Mouse (Mus musculus) brown adipose tissue, adult 24 weeks (tissue): ENCODE data around the gene Vmn1r233. TPM values are rescaled to one million over a fixed set of nuclear protein-coding genes. Genes with fewer than 3 reads are reported as not detected.

Experiments used
- polyA plus RNA-seq: library from polyadenylated mRNA; stranded (reverse); fragments of >200 nt; gene quantifications from 2 replicates; pipeline ENCODE4 v1.2.4, GENCODE M21; 2012; ENCODE audit not compliant: missing spikeins, insufficient read depth, insufficient read length

The Vmn1r233 gene
- polyA plus RNA-seq, 1 experiment = not detected

Other genes starting within 250 kb of the Vmn1r233 start
- gene Vmn1r228, start 210.3 kb downstream of the Vmn1r233 start, polyA plus RNA-seq = not detected in 2 replicates
- not detected in 2 replicates for gene Vmn1r229, start 184.9 kb downstream of the Vmn1r233 start, polyA plus RNA-seq
- gene Vmn1r230, start 156.0 kb downstream of the Vmn1r233 start, polyA plus RNA-seq = not detected in 2 replicates
- gene Vmn1r231, start 91.4 kb downstream of the Vmn1r233 start, polyA plus RNA-seq = not detected in 2 replicates
- not detected in 2 replicates for gene Vmn1r232, start 76.8 kb downstream of the Vmn1r233 start, polyA plus RNA-seq
- gene Ppp2r1a, start 51.2 kb downstream of the Vmn1r233 start, polyA plus RNA-seq = 159 and 201 TPM in 2 replicates
- 6.2 and 10.6 TPM in 2 replicates for gene Zfp160, start 12.4 kb upstream of the Vmn1r233 start, polyA plus RNA-seq
- gene Vmn1r234, start 229.6 kb upstream of the Vmn1r233 start, polyA plus RNA-seq = not detected in 2 replicates